Mouse (Mus musculus) CD4-positive helper T cell, adult 2 months (primary cell): Measurements from ENCODE around the gene Utp11.

Source experiments
- DNase-seq: peaks from one replicate; pipeline ENCODE4 v3.0.0-alpha.2; 2012; ENCODE audit warnings: low read depth, missing footprints, low spot score

Utp11 gene

DNA sequence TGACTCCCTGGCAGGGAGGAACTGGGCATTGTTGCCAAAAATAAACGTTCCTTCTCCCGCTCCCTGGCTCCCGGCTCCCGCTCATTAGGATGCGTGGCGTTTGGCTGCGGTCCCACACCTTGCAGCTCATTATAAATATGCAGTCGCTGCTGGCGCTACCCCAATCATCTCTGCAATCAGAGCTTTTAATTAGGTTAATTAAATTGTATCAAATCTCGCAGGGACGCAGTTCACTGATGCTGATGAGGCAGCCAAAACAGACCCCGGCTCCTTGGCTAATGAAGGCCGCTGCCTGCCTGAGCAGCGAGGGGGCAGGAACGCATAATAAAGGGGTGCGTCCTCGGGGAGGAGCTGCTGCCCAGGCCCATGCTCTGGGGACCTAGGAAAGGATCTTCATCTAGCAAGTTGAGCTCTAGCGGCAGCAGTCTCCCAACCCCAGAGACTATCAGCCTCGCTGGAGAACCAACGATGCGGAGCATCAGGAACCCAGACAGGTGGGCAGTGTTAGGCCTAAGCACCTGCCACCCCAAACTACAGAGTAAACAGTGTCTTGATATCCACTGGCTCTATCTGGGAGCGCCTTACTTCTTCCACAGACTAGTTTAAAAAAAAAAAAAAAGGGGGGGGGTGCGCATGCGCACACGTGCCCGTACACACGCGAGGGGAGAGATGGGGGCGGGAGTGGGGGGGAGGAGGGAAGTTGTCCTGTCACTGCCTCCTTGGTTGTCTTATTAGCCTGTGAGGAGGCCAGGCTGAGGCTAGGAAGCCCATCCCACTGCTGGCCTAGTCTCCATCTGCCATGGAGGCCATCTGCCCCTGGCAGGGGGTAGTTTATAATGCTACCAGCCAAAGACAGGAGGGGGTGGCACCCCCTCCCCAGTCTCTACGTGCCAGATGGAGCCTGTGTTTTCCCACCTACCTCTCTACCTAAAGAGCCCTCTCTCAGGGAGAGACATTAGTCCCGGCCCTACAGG lies 20.8 kb downstream of the Utp11 start:
- DNase-seq, result peak; percentile 29

DNA sequence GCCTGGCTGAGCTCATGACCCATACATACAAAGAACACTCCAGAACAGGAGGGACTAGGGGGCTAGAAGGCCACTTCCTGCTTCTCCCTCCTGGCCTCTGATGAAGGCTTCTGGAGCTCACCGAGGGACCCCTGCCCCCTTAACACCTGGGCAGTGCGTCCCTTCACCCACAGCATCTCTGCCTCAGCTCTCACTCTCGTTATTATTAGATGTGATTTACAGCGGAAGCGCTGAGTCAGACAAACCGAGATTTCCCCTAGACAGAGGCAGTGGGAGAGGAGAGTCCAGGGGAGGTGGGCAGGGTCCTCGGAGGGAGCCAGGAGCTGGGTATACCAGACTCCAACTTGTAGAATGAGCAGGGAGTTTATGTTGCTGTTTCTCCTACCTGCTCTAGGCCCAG lies 21.8 kb downstream of the Utp11 start:
- DNase-seq, result no peak

GRCm38 (mm10) chr4:124670232-124670631 lies 23.2 kb downstream of the Utp11 start:
- DNase-seq, result no peak

- no peak for DNase-seq
These were observed 25.3 kb downstream of the Utp11 start for GRCm38 (mm10) chr4:124668078-124668477.

DNA sequence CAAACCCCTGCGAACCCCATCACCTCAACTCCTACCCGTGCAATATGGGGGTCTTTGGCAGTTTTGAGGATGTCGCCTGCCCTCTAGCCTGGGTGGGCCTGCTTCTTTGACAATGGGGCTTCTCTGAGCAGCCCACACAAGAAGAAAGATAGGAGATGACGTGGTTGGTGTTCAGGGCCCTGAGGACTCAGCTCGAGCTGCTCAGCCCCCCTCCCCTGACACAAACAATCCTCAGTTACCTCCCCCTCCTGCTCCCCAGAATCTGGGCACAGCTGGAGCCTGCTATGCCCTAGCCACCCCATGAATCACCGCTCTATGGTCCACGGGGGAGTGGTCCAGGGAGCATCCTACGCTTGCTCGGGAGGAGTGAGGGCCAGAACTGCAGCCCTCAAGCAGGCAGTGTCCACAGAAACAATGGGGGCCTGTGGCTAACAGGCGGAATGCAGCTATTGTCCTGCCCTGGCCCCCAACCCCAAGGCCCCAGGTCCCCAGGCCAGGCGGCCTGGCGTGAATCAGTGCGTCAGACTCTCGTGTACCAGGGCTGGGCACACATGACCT lies 25.8 kb downstream of the Utp11 start:
- no peak for DNase-seq

GRCm38 (mm10) chr4:124664604-124665003 lies 28.8 kb downstream of the Utp11 start:
- DNase-seq, result no peak

DNA sequence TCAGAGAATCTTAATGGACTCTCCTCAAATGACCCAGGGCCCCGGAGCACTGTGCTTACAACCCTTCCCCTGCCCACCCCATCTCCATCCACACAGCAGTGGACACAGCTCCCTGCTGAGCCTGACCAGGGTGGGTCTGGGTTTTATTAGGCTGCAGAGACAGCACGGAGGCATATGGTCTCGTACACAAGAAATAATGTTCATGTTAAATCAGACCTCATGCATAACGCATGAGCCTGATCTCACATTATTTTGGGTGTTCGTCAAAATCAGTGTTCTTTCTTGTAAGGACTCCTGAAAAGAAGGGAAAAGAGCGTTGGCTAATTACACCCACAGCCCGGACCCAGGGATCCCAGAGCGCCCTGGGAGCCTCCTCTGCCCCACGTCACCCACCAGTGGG lies 29.2 kb downstream of the Utp11 start:
- no peak for DNase-seq

- no peak for DNase-seq
These were observed 30.4 kb downstream of the Utp11 start for GRCm38 (mm10) chr4:124663034-124663433.

GRCm38 (mm10) chr4:124660603-124661002 lies 32.8 kb downstream of the Utp11 start:
- DNase-seq, result no peak

DNA sequence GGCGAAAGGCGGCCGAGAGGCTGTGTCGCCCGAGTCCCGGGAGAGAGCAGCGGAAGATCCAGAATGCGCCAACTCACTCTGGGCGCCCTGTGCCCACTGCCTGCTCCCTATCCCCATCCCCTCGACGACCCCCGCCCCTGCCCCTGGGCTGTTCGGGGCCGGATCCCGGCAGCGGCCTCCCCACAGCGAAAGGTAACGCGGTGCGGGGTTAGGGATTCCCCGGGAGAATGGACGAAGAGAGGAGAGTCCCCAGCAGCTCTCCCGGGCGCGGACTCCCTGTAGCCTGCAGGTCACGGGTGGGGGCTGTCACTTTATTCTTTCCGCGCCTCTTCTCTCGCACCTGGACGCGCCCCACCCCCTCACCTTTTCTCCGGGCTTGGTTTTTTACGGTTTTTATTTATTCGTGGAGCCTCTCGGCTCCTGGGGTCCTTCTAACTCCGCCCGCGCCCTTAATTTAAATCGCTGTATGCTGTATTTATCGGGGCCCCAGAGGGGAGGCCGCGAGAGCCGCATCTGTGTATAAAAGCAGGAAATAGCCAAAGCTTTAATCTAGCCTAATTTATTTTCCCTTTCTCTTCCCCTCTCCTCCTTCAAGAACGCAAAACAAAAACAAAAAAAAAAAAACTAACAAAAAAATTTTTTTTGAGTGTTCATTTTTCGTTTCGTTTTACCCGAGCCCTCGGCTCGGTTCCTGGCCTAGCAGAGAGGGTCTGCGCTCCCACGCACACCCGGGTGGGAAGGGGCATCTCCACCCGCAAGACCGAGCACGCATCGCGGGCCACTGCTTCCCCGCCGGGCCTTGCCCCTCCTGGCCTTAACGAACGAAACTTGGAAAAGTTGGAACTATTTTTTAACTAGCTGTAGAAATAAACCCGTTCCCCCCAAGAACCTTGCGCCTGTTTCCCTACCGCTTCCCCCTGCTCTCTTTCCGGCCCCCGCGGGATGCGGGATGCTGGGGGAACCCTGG lies 33.9 kb downstream of the Utp11 start:
- DNase-seq, result no peak

- no peak for DNase-seq
These were observed 35.0 kb downstream of the Utp11 start for GRCm38 (mm10) chr4:124658412-124658851.

- peak; percentile 29 for DNase-seq
These were observed 35.6 kb downstream of the Utp11 start for GRCm38 (mm10) chr4:124657781-124658180.

DNA sequence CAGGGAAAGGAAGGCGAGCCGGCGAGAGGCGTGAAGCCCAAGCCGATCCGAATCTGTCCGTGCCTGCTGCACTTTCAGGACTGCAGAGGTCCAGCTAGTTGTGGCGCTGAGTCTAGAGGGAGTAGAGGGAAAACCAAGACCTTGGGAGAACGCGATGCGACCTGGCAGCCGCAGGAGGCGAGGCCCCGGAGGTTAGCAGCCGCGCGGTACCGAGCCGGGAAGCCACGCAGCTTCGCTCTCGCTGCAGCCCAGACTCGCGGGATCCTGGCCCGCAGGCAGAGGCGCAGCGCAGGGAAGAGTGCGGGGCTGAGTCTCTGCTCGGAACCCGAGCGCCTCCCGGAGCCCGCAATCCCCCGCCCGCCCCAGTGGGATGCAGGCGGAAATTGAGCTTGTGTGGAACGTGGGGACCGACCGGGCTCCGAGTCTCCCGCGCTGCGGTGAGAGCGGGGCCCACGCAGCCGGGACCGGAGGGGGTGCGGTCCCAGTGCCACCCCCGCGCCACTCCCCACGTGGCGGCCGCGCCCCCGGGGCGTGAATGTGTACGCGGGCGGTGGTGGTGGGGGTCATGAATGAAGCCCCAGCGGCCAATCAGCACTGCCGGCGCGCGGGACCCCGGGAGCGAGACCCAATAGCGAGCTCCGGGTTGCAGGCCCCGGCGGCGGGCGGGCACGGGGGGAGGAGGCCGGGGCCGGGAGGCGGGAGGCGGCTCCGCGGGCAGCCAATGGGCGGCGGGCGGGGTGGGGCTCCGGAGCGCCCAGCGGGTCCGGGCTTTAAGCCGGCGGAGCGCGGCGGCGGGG lies 36.3 kb downstream of the Utp11 start:
- peak; percentile 70 for DNase-seq

GRCm38 (mm10) chr4:124656518-124656853 lies 36.9 kb downstream of the Utp11 start, which contains the start of gene Pou3f1:
TSS of gene Pou3f1 (plus strand) at chr4:124656807.
- no peak for DNase-seq

- no peak for DNase-seq
These were observed 40.5 kb downstream of the Utp11 start for GRCm38 (mm10) chr4:124652886-124653285.

- DNase-seq, result no peak
These were observed 45.5 kb downstream of the Utp11 start for GRCm38 (mm10) chr4:124647909-124648308.

GRCm38 (mm10) chr4:124646591-124646990 lies 46.8 kb downstream of the Utp11 start:
- DNase-seq, result no peak

- DNase-seq, result no peak
These were observed 48.4 kb downstream of the Utp11 start for GRCm38 (mm10) chr4:124644974-124645433.

GRCm38 (mm10) chr4:124643859-124644258 lies 49.5 kb downstream of the Utp11 start:
- DNase-seq, result no peak

DNA sequence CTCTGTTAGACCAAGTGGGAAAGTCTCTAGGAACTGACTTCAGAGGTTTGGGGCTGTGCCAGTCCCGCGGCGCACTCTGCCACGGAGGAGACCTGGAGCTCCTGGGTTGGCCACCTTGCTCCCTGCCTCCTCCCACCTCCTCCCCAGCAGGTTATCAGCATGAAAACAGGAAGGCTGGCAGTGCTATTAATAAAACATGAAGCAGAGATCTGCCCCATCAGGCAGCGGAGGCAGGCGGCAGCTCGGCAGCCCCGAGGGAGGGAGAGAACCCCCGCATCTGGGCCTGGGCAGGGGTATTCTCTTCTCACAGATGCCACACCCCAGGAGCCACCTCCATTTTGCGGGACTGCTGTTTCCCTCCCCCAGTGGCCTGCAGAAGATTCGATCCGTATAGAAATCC lies 53.7 kb downstream of the Utp11 start:
- no peak for DNase-seq

DNA sequence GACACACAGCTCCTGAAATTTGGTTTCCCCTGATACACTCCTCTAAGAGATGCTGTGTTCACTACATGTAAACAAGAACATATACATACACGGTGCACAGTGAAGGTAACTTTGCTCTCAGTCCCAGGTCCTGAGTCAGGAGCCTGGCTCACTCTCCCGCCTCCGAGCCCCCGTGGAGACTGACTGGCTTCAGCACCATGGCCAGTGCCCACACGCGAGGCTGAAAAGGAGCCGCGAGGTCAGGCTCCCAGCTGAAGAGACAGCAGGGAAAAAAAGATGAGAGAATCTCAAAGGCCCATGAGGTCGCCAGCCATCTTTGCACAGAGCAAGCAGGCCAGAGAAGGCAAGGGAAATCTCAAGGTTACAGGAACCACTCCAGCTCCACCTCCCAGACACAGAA lies 60.1 kb downstream of the Utp11 start:
- no peak for DNase-seq
